Mouse (Mus musculus): ENCODE results near the gene Tmcc2.

DNA sequence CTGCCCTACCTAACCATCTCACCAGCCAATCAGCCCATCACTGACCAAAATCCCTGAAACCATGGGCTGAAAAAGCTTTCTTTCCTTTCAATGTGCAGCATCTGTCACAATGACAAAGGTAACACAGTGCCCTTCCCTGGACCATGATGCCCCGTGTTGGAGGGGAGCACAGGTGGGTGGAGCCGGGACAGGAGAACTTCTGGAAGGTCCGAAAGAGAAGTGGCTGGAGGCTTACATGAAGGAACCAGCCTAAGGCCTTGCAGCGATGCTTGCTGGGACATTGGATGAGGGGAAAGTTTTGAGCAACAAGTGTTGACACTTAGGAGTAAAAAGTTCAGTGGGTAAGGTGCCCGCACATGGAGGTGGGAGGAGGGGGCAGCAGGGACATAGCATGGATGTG is 42.7 kb downstream of the Tmcc2 start:
- TF ChIP-seq GATA1 (IDR thresholded peaks at IDR 0.05; ENCODE audit: borderline replicate concordance, low read length) = no peak
- no peak for TF ChIP-seq FLI1 (IDR thresholded peaks at IDR 0.05; ENCODE audit: low read length)
